Mouse (Mus musculus): ENCODE measurements around the gene Ddx20. TPM values are rescaled to one million over a fixed set of nuclear protein-coding genes. Genes with fewer than 3 reads are reported as not detected.

The Ddx20 gene
- total RNA-seq, 2 experiments from 2014 or later, result 10.6 to 11.8 TPM

DNA sequence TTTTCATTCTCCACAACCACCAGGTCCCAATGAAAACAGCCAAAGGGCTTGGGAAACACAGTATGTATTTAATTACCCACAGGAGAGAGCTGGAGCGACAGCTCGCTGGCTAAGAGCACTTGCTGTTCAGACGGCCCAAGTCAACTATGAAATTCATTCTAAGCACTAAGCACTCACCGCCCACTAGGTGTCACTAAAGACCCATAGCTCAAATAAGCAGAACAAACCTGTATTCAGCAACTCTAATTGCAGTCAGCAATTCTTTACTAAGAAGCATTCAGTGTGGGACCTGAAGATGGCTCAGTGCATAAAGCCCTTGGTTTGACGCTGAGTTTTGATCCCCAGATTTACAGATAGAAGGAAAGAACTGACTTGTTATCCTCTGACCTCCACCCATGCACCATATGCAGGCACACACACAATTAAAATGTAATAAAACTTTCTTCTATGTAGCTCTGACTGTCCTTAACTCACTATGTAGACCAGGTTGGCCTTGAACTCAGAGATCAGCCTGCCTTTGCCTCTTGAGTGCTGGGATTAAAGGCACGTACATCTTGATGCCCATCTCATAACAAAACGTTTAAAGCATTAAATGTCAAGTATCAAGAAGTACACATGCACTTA is 12.7 kb downstream of the Ddx20 start:
- DNase-seq, result peak; percentile 52 to 65
- intact Hi-C loops (cut with DNase I), result loop anchor here (1.0 to 2.0 kb wide), 2 partner anchors 52 to 225 kb away; no protein-coding TSS in a partner anchor

DNA sequence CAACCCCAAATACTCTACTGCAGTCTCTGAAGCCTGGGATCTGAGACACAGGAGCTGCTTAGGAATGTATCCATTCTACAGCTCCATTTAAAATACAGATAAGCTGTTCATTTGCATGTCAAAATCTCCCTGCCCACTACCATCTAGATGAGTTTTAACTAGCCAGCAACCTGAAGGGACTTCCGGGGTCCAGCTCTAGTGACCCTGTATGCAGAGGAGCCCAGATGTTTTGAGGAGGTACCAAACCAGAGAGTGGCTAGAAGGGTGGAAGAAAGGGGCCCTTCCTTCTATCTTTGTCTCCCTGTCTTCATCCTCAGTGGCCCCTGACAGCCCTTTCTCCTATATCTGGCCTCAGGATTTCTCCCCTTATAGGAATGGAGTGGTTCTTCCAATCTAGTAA is 16.6 kb downstream of the Ddx20 start:
- no peak for DNase-seq
- intact Hi-C loops (cut with DNase I), result no loop called here

- intact Hi-C loops (cut with DNase I), result no loop called here
- DNase-seq, result no peak
Observed at GRCm38 (mm10) chr3:105669776-105670175, 17.6 kb downstream of the Ddx20 start.

GRCm38 (mm10) chr3:105668161-105668560 is 19.2 kb downstream of the Ddx20 start:
- intact Hi-C loops (cut with DNase I), result no loop called here
- DNase-seq, result no peak

DNA sequence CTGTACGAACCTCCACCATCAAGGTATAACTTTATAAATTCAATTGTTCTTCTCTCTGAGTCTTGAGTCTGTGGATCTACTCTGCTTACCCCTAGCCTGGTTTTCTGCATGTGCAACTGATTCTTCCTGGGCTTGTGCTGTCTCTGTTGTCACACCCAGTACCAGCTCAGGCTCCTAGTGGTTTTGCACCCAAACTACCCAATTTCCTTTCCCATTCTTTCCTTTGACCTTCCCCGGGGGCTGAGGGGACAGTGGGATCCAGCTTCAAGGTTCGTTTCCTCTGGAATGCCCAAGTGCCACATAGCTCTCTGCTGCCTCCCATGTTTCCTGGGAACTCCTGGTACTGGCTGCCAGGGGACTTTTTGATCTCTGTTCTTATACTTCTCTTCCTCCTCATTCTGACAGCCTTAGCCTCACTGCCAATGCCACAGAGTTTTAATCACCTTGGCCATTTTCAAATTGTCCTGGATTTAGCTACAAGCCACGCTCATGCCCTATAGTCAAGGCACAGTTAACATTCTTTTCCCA is 20.3 kb downstream of the Ddx20 start:
- DNase-seq, result no peak
- intact Hi-C loops (cut with DNase I), result no loop called here

DNA sequence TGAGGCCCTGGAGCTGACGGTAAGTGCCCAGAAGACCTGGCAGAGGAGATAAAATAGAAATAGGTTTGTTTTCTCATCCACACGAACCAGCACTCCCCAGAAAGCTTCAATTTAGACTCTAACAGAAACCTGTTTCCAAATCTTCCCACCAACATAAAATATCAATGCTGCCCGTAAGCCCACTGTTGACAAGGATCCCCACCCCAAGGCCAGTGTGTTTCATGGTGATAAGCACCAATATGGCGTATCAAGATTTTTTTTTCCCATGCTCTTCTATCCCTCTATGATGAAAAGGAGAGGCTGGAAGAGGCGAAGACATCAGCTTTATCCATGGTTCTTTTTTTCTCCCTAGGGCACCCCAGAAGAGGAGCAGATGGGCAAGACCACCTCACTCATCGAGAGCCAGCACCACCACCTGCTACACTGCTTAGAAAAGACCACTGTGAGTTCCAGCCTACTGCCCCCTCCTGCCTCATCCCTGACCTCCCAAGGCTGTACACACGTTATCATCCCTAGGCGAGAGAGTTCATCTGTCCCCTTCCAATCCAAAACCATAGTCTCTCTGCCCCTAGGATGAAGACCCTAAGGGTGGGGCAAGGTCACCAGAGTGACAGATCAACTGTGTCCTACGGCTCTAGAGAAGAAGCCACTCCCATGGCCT is 22.1 kb downstream of the Ddx20 start:
- intact Hi-C loops (cut with DNase I), result no loop called here
- DNase-seq, result no peak

- intact Hi-C loops (cut with DNase I), result no loop called here
- DNase-seq, result no peak
Observed at GRCm38 (mm10) chr3:105663043-105663442, 24.3 kb downstream of the Ddx20 start.

GRCm38 (mm10) chr3:105660530-105660929 is 26.8 kb downstream of the Ddx20 start:
- DNase-seq, result no peak
- intact Hi-C loops (cut with DNase I), result no loop called here

DNA sequence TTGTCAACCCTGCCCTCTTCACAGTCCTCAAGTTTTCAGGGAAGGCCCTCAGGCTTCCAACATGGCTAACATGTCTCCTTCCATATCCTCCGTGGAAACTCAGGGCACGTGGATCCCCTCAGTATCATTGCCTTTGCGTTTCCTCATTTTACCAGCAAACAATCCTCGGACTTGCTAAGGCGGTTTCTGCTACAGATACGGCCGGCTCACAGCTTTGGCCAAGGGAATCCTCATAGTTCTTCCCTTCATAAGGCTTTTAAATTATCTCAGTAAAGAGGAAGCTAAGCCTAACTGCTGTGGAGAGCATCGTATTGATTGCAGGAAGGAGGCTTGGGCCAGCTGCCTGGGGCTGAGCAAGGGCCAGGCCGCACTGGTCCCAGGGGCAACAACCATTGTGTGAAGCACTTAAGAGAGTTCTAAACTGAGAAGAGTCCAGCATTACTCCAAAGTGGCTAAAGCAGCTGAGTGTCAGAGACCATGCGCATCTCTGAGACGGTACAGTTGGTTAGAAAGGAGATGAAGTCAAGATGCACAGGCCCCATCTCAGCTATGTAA is 32.3 kb downstream of the Ddx20 start:
- DNase-seq, result no peak
- intact Hi-C loops (cut with DNase I), result loop anchor here (10.0 kb wide), 1 partner anchor 540 kb away; no protein-coding TSS in a partner anchor

- intact Hi-C loops (cut with DNase I), result loop anchor here (10.0 kb wide), 1 partner anchor 539 kb away; no protein-coding TSS in a partner anchor
- DNase-seq, result no peak
Observed at GRCm38 (mm10) chr3:105653544-105654380, 33.6 kb downstream of the Ddx20 start.

DNA sequence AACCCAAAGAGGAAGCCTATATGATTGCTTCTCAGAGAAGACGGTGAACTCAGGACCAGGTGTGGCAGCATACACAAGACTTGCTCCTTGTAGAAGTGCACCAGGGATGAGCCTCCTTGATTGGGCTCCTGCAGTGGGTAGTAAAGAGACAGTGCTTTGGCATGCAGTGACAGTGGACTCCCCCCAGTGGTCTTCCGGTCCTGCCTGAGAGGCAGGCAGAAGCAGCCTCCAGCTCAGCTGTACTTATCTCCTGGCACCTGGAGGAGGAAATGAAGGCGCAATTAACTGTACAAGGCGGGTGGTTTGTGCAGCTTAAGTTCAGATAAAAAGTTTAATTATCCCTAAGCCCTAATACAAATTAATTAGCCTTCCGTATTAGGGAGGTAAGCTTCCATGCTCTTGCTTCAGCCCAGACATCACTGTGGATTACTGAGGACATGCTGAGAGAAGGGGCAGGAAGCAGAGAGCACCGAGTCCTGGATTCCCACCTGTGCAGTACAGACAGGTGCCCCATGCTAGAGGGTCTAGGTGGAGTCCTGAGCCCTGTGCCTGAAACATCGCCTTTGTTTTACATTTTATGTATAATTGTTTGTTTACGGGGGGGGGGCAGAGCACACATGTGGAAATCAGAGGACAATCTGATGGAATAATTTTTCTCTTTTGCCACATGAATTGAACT is 38.3 kb downstream of the Ddx20 start:
- intact Hi-C loops (cut with DNase I), result loop anchor here (10.0 kb wide), 1 partner anchor 484 kb away; no protein-coding TSS in a partner anchor
- no peak for DNase-seq

DNA sequence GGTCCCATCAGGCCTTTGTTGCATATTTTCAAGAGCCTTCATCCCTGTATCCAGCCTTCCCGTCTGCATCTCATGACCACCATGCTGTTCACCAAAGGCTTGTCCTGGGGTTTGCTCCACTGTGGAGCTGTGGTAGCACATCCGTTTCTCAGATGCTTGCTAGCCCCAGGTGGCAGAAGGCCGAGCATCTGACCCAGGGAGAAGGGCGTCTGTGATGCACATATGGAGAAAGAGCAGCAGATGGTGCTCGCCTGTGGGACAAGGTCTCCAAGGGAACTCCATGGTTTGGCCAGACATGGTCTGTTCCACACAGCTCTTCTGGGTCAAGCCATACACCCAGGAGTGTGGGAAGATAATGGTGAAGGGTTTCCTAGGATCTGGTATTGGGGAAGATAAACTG is 43.8 kb downstream of the Ddx20 start:
- no peak for DNase-seq
- intact Hi-C loops (cut with DNase I), result loop anchor here (5.0 to 10.0 kb wide), 2 partner anchors 106 to 479 kb away; no protein-coding TSS in a partner anchor

- DNase-seq, result peak; percentile 49 to 50
Observed at GRCm38 (mm10) chr3:105642186-105642585, 45.2 kb downstream of the Ddx20 start.

DNA sequence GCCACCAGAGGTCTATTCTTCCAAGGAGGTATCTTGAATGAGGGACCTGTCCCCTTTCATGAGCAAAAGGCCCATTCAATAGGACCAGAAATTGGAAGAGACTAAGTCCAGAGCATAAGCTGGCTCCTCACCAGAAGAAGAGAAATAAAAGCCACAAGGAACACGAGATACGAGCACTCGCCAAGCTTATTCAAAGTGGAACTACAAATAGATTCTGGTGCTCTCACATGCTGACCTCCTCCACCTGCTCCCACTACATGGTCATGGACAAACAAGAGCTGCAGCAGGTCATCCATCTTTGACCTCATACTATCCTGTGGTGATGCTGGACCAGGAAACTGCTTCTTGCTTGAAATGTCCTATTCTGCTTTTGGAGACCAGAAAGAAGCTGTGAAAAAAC is 54.4 kb downstream of the Ddx20 start:
- intact Hi-C loops (cut with DNase I), result no loop called here
- DNase-seq, result no peak

More at GRCm38 (mm10) chr3:105642186-105642585, 45.2 kb downstream of the Ddx20 start:
- intact Hi-C loops (cut with DNase I), result loop anchor here (1.0 to 10.0 kb wide), 3 partner anchors 105 to 477 kb away; no protein-coding TSS in a partner anchor

DNA sequence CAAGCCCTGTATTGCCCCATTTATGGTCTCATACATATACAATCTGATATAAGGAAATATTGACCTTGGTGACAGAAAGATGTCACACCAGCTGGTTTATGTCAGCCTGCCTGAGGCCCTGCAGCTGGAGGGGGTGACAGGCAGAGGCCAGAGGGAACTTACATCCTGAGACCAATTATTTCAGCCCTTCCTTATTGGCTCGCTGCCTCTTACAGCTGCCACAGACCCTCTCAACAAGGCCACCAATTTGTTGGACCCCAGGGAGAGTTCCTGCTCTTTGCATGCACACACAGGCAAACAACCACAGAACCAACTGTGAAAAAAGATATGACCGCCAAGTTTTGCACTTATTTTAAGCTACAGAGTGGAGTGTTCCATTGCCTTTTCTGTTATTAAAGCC is 55.1 kb downstream of the Ddx20 start:
- intact Hi-C loops (cut with DNase I), result no loop called here
- DNase-seq, result no peak

Other genes starting within 250 kb of the Ddx20 start
- 10 to 100 TPM in 1 of 2 experiments, 1 to 10 TPM in 1; 9.5 to 10.0 TPM for gene Kcnd3, start 235.2 kb downstream of the Ddx20 start, total RNA-seq (2021)
- 10 to 100 TPM; 15.3 to 18.8 TPM for gene Inka2, start 17.0 kb upstream of the Ddx20 start, total RNA-seq (2021)
- 100 to 1,000 TPM; 110 to 115 TPM for gene Rap1a, start 113.8 kb upstream of the Ddx20 start, total RNA-seq (2021)
- gene Adora3, start 183.3 kb upstream of the Ddx20 start, total RNA-seq (2021), result under 1 TPM in 1 of 2 experiments, not detected in 1; 0.22 TPM
- under 1 TPM in 1 of 2 experiments, not detected in 1; 0.49 TPM for gene Tmigd3, start 183.3 kb upstream of the Ddx20 start, total RNA-seq (2021)
- gene I830077J02Rik, start 245.1 kb upstream of the Ddx20 start, total RNA-seq (2021), result under 1 TPM; 0.54 to 0.94 TPM